Mouse (Mus musculus): Measurements from ENCODE around the gene Rtn4r. TPM values are rescaled to one million over a fixed set of nuclear protein-coding genes. Genes with fewer than 3 reads are reported as not detected.

The Rtn4r gene
- polyA plus RNA-seq, 1 experiment from 2014 or later, result 7.9 TPM

- Histone ChIP-seq H3K4me2 (replicated peaks) (no peak overlapping the region), H3K9me3 (no peaks in the 10 kb centered on the region), H3K27ac (replicated peaks) (no peak overlapping the region; the same call in 1 of the 2 replicates), H3K27me3 (peaks cover 6% of the 10 kb centered on the region; the same call in 1 of the 2 replicates), H3K9ac (replicated peaks) (no peak overlapping the region), H3K4me3 (no peak overlapping the region), H3K36me3 (no peaks in the 10 kb centered on the region), H3K4me1 (peaks cover 36% of the 10 kb centered on the region)
- peak; percentile 48; the same call in 1 of the 2 replicates for ATAC-seq (ENCODE audit: low FRiP score, low read depth)
- 16% methylated on average over 2 of the region's 2 CpGs for WGBS
Observed at GRCm38 (mm10) chr16:18164642-18165238, 37.3 kb downstream of the Rtn4r start.

- Histone ChIP-seq H3K4me2 (replicated peaks) (no peak overlapping the region), H3K4me3 (no peak overlapping the region), H3K9ac (replicated peaks) (no peak overlapping the region), H3K9me3 (no peaks in the 10 kb centered on the region), H3K36me3 (no peaks in the 10 kb centered on the region), H3K27ac (replicated peaks) (no peak overlapping the region), H3K4me1 (peaks cover 24% of the 10 kb centered on the region), H3K27me3 (peaks cover 3% of the 10 kb centered on the region; the same call in 1 of the 2 replicates)
- 73% methylated on average over 6 of the region's 6 CpGs for WGBS
- ATAC-seq (ENCODE audit: low FRiP score, low read depth), result no peak
Observed at GRCm38 (mm10) chr16:18166613-18167190, 39.3 kb downstream of the Rtn4r start.

- WGBS, result 80% methylated on average over 5 of the region's 5 CpGs
- Histone ChIP-seq H3K4me1 (peaks cover 16% of the 10 kb centered on the region), H3K9me3 (no peaks in the 10 kb centered on the region), H3K27ac (replicated peaks) (no peak overlapping the region), H3K4me2 (replicated peaks) (no peak overlapping the region), H3K27me3 (peaks cover 9% of the 10 kb centered on the region; the same call in 1 of the 2 replicates), H3K9ac (replicated peaks) (no peak overlapping the region), H3K4me3 (no peak overlapping the region), H3K36me3 (no peaks in the 10 kb centered on the region)
- ATAC-seq (ENCODE audit: low FRiP score, low read depth), result no peak
Observed at GRCm38 (mm10) chr16:18169156-18169555, 41.7 kb downstream of the Rtn4r start.

GRCm38 (mm10) chr16:18169776-18170175 lies 42.3 kb downstream of the Rtn4r start:
- H3K4me2 ChIP-seq (replicated peaks), result no peak overlapping the region
- H3K27ac ChIP-seq (replicated peaks), result no peak overlapping the region
- 91% methylated on average over 3 of the region's 3 CpGs for WGBS
- no peak for ATAC-seq (ENCODE audit: low FRiP score, low read depth)
- peaks cover 10% of the 10 kb centered on the region for H3K4me1 ChIP-seq
- H3K36me3 ChIP-seq, result no peaks in the 10 kb centered on the region
- H3K4me3 ChIP-seq, result no peak overlapping the region
- peaks cover 9% of the 10 kb centered on the region; the same call in 1 of the 2 replicates for H3K27me3 ChIP-seq
- H3K9me3 ChIP-seq, result no peaks in the 10 kb centered on the region
- H3K9ac ChIP-seq (replicated peaks), result no peak overlapping the region

GRCm38 (mm10) chr16:18172266-18172855 lies 44.9 kb downstream of the Rtn4r start:
- H3K4me1 ChIP-seq, result 0 out of 2 replicates have a peak, but pooled peaks cover 4% of the 10 kb centered on the region
- H3K4me2 ChIP-seq (replicated peaks), result no peak overlapping the region
- H3K9me3 ChIP-seq, result no peaks in the 10 kb centered on the region
- H3K27ac ChIP-seq (replicated peaks), result no peak overlapping the region
- ATAC-seq (ENCODE audit: low FRiP score, low read depth), result peak; percentile 25; the same call in 1 of the 2 replicates
- H3K36me3 ChIP-seq, result no peaks in the 10 kb centered on the region
- H3K27me3 ChIP-seq, result peaks cover 15% of the 10 kb centered on the region
- WGBS, result 9% methylated on average over 7 of the region's 7 CpGs
- H3K9ac ChIP-seq (replicated peaks), result no peak overlapping the region
- no peak overlapping the region for H3K4me3 ChIP-seq

- Histone ChIP-seq H3K4me2 (replicated peaks) (no peak overlapping the region), H3K9me3 (no peaks in the 10 kb centered on the region), H3K36me3 (no peaks in the 10 kb centered on the region), H3K4me3 (no peak overlapping the region), H3K27ac (replicated peaks) (no peak overlapping the region), H3K4me1 (0 out of 2 replicates have a peak, but pooled peaks cover 4% of the 10 kb centered on the region), H3K27me3 (peaks cover 15% of the 10 kb centered on the region), H3K9ac (replicated peaks) (no peak overlapping the region)
- ATAC-seq (ENCODE audit: low FRiP score, low read depth), result no peak
- 82% methylated on average over 9 of the region's 9 CpGs for WGBS
Observed at GRCm38 (mm10) chr16:18173231-18173630, 45.8 kb downstream of the Rtn4r start.

GRCm38 (mm10) chr16:18173788-18174187 lies 46.3 kb downstream of the Rtn4r start:
- Histone ChIP-seq H3K27ac (replicated peaks) (no peak overlapping the region), H3K9me3 (no peaks in the 10 kb centered on the region), H3K4me2 (replicated peaks) (no peak overlapping the region), H3K4me1 (0 out of 2 replicates have a peak, but pooled peaks cover 4% of the 10 kb centered on the region), H3K4me3 (no peak overlapping the region), H3K9ac (replicated peaks) (no peak overlapping the region), H3K36me3 (no peaks in the 10 kb centered on the region), H3K27me3 (peaks cover 15% of the 10 kb centered on the region)
- ATAC-seq (ENCODE audit: low FRiP score, low read depth), result no peak
- 55% methylated on average over 11 of the region's 11 CpGs for WGBS

- H3K9me3 ChIP-seq, result no peaks in the 10 kb centered on the region
- H3K36me3 ChIP-seq, result no peaks in the 10 kb centered on the region
- H3K4me1 ChIP-seq, result peaks cover 9% of the 10 kb centered on the region; the same call in 1 of the 2 replicates
- H3K27me3 ChIP-seq, result peaks cover 16% of the 10 kb centered on the region
- no peak for ATAC-seq (ENCODE audit: low FRiP score, low read depth)
- H3K4me3 ChIP-seq, result no peak overlapping the region
- no peak overlapping the region for H3K9ac ChIP-seq (replicated peaks)
- WGBS, result 58% methylated on average over 6 of the region's 6 CpGs
- no peak overlapping the region for H3K4me2 ChIP-seq (replicated peaks)
- no peak overlapping the region for H3K27ac ChIP-seq (replicated peaks)
Observed at GRCm38 (mm10) chr16:18175817-18176541, 48.5 kb downstream of the Rtn4r start.

- H3K4me3 ChIP-seq, result no peak overlapping the region
- no peak for ATAC-seq (ENCODE audit: low FRiP score, low read depth)
Observed at GRCm38 (mm10) chr16:18176758-18177157, 49.3 kb downstream of the Rtn4r start.

GRCm38 (mm10) chr16:18179591-18179990 lies 52.1 kb downstream of the Rtn4r start:
- 0 out of 2 replicates have a peak overlapping the region, but pooled peaks have one; percentile 11 for H3K27ac ChIP-seq (replicated peaks)
- no peak for ATAC-seq (ENCODE audit: low FRiP score, low read depth)
- H3K4me2 ChIP-seq (replicated peaks), result no peak overlapping the region
- H3K9ac ChIP-seq (replicated peaks), result no peak overlapping the region
- no peak overlapping the region for H3K4me3 ChIP-seq
- no peaks in the 10 kb centered on the region for H3K9me3 ChIP-seq
- no peaks in the 10 kb centered on the region for H3K36me3 ChIP-seq
- 3% methylated on average over 2 of the region's 2 CpGs for WGBS
- peaks cover 5% of the 10 kb centered on the region; the same call in 1 of the 2 replicates for H3K4me1 ChIP-seq
- peaks cover 14% of the 10 kb centered on the region for H3K27me3 ChIP-seq

More at GRCm38 (mm10) chr16:18176758-18177157, 49.3 kb downstream of the Rtn4r start:
- Histone ChIP-seq H3K27ac (replicated peaks) (no peak overlapping the region), H3K9ac (replicated peaks) (no peak overlapping the region), H3K36me3 (no peaks in the 10 kb centered on the region), H3K4me1 (peaks cover 9% of the 10 kb centered on the region; the same call in 1 of the 2 replicates), H3K9me3 (no peaks in the 10 kb centered on the region), H3K27me3 (peaks cover 20% of the 10 kb centered on the region), H3K4me2 (replicated peaks) (no peak overlapping the region)
- WGBS, result 87% methylated on average over 4 of the region's 4 CpGs

- Histone ChIP-seq H3K4me2 (replicated peaks) (no peak overlapping the region), H3K27me3 (peaks cover 8% of the 10 kb centered on the region; the same call in 1 of the 2 replicates), H3K9me3 (no peaks in the 10 kb centered on the region), H3K36me3 (no peaks in the 10 kb centered on the region), H3K4me3 (no peak overlapping the region), H3K27ac (replicated peaks) (no peak overlapping the region), H3K4me1 (peaks cover 5% of the 10 kb centered on the region; the same call in 1 of the 2 replicates), H3K9ac (replicated peaks) (no peak overlapping the region)
- no peak for ATAC-seq (ENCODE audit: low FRiP score, low read depth)
- WGBS, result 62% methylated on average over 10 of the region's 10 CpGs
Observed at GRCm38 (mm10) chr16:18181398-18181797, 54.0 kb downstream of the Rtn4r start.
